Mouse (Mus musculus) stomach, postnatal 0 days (tissue): Measurements from ENCODE around the gene Sf3b1. TPM values are rescaled to one million over a fixed set of nuclear protein-coding genes. Genes with fewer than 3 reads are reported as not detected.

Experiments
- ATAC-seq: fragments of 200-750 bp; cut with Nextera tagmentation; 2 replicates; pipeline ENCODE4 v1.8.0; 2017; ENCODE audit not compliant: low FRiP score, low TSS enrichment
- DNase-seq: peaks from one replicate; pipeline ENCODE4 v3.0.0-alpha.2; 2016; ENCODE audit warnings: low spot score
- H3K27ac ChIP-seq: fragments of 300-500 bp; sonication (generic); replicated peaks from 2 replicates; pipeline ENCODE4 v1.5.1; 2014; ENCODE audit warnings: mild to moderate bottlenecking, control low read depth
- H3K27me3 ChIP-seq: fragments of 300-500 bp; sonication (generic); 2 replicates; pipeline ENCODE4 v1.6.1; 2014; ENCODE audit warnings: low read length; ENCODE audit not compliant: control insufficient read depth, insufficient read depth
- H3K36me3 ChIP-seq: fragments of 300-500 bp; sonication (generic); 2 replicates; pipeline ENCODE4 v1.6.1; 2014; ENCODE audit warnings: low read length, mixed read lengths; ENCODE audit not compliant: control insufficient read depth, insufficient read depth
- H3K4me1 ChIP-seq: fragments of 300-500 bp; sonication (generic); replicated peaks from 2 replicates; pipeline ENCODE4 v1.6.1; 2014; ENCODE audit warnings: antibody characterized with exemption; ENCODE audit not compliant: control insufficient read depth, insufficient read depth
- H3K4me2 ChIP-seq: fragments of 300-500 bp; sonication (generic); replicated peaks from 2 replicates; pipeline ENCODE4 v1.6.1; 2014; ENCODE audit warnings: low read depth, mild to moderate bottlenecking, control low read depth, moderate library complexity
- H3K4me3 ChIP-seq: fragments of 300-500 bp; sonication (generic); 2 replicates; pipeline ENCODE4 v1.5.1; 2014; ENCODE audit warnings: low read depth, low read length, control low read depth
- H3K9ac ChIP-seq: fragments of 300-500 bp; sonication (generic); 2 replicates; pipeline ENCODE4 v1.6.1; 2014; ENCODE audit warnings: mild to moderate bottlenecking, low read length, control low read depth, mixed read lengths
- H3K9me3 ChIP-seq: fragments of 300-500 bp; sonication (generic); 2 replicates; pipeline ENCODE4 v1.6.1; 2016; ENCODE audit warnings: low read length; ENCODE audit not compliant: control insufficient read depth
- CTCF ChIP-seq: IDR thresholded peaks from 2 replicates; pipeline ENCODE4 v1.5.1; 2016; ENCODE audit warnings: antibody characterized with exemption, low read depth, mild to moderate bottlenecking, moderate library complexity
- EP300 ChIP-seq: optimal IDR thresholded peaks from 2 replicates; pipeline ENCODE3; 2016; ENCODE audit warnings: antibody characterized with exemption
- WGBS: fragments of 180-500 bp; shearing (Covaris S2); extraction: QIAGEN DNeasy Blood & Tissue Kit; methylation state at CpG from one replicate; pipeline ENCODE4 v1.1.7; 2014; 5-methylcytosine and 5-hydroxymethylcytosine counted together
- polyA plus RNA-seq: library from polyadenylated mRNA; unstranded; fragments of >200 nt; fragmentation: Nextera tagmentation; extraction: Ambion mirVana; gene quantifications from 2 replicates; pipeline ENCODE4 v1.2.1, GENCODE M21; 2015

The Sf3b1 gene
- polyA plus RNA-seq, 1 experiment from 2014 or later = 153 TPM

DNA sequence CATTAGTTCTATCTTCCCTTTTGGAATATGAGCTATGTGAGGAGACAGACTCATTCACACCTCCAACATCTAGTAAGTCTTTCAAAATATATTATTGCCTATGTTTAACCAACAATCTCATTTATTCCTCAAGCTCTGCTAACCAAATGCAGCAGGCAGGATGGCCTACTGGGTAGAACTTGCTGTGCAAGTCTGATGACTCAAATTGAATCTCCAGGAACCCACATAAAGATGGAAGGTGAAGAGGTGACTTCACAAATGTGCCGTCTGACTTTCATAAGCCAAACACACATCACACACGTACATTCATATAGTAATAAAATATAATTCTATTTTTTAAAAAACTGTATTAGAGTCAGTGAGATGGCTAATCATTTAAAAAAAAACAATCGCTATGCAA is 24.4 kb upstream of the Sf3b1 start:
- H3K9me3 ChIP-seq = no peaks in the 10 kb centered on the region

DNA sequence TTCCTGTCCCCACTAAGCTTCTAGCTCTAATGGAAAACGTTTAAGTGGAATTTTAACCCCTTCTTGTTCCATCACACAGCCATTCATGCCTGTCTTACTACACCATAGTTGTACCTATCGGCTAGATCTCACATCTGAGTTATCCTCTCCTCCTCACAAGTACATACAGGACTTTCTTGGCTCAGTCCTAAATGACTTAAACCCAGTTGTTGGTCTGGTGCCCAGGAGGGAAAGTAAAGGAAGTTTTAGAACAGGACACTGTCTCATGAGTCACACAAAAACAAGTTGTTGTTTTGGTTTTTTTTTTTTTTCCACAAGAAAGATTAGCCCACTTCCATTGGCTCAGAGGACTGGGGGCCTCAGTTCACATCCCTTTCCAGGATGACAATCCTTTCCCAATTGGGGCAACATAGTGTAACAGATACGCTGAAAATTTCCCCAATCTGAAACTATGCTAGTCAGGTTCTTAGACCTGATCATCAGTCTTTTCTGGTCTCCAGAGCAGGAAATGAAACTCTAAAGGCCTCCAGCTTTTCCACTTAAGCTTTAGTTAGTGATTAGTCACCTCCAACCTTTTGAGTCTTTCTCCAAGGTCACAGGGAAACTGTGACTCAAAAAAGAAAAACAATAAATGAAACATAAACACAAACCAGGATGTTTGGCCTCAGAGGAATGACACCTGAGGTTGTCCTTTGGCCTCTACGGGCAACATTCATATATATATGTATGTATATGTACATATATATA is 21.7 kb upstream of the Sf3b1 start:
- Histone ChIP-seq H3K27ac (no peak overlapping the region), H3K4me2 (no peak overlapping the region), H3K27me3 (no peaks in the 10 kb centered on the region), H3K4me1 (peaks cover 2% of the 10 kb centered on the region; the same call in 1 of the 2 replicates), H3K36me3 (no peaks in the 10 kb centered on the region), H3K4me3 (no peak overlapping the region), H3K9ac (no peak overlapping the region), H3K9me3 (no peaks in the 10 kb centered on the region)
- no peak for ATAC-seq
- WGBS = 49% methylated on average over 4 of the region's 4 CpGs
- no peak for TF ChIP-seq CTCF
- TF ChIP-seq EP300 = no peak
- no peak for DNase-seq

More for the DNA sequence above, 24.4 kb upstream of the Sf3b1 start:
- peak overlapping the region; percentile 67 for H3K4me2 ChIP-seq
- peak overlapping the region; percentile 63; the same call in 1 of the 2 replicates for H3K9ac ChIP-seq
- no peaks in the 10 kb centered on the region for H3K36me3 ChIP-seq
- peaks cover 2% of the 10 kb centered on the region; the same call in 1 of the 2 replicates for H3K4me1 ChIP-seq
- no peaks in the 10 kb centered on the region for H3K27me3 ChIP-seq
- no peak for ATAC-seq
- peak overlapping the region; percentile 83 for H3K27ac ChIP-seq
- WGBS = 62% methylated on average over 3 of the region's 3 CpGs
- no peak for DNase-seq
- TF ChIP-seq EP300 = no peak
- no peak for TF ChIP-seq CTCF
- H3K4me3 ChIP-seq = no peak overlapping the region

DNA sequence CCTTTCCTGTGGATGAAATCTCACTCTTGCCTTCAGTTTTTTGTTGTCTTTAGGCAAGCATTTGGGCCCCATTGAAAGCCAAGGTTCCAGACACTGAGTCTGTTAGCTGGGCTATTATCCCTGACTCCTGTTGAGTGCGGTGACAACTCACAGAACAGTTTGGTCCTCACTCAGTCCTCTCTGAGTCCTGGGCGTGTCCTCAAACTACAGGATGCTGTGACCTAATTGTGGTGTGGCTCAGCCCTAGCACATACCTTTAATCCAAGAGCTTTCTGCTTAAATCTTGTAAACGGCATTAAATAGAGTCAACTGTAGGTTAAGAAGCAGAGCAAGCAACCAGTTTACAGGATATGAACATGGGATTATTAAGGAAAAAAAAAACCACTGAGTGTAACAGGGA is 15.9 kb upstream of the Sf3b1 start:
- no peak for DNase-seq
- Histone ChIP-seq H3K36me3 (no peaks in the 10 kb centered on the region), H3K9ac (no peak overlapping the region), H3K27me3 (no peaks in the 10 kb centered on the region), H3K4me3 (no peak overlapping the region), H3K4me1 (no peaks in the 10 kb centered on the region), H3K27ac (no peak overlapping the region), H3K4me2 (no peak overlapping the region), H3K9me3 (no peaks in the 10 kb centered on the region)
- ATAC-seq = no peak
- 71% methylated on average over 3 of the region's 3 CpGs for WGBS
- TF ChIP-seq EP300 = no peak
- no peak for TF ChIP-seq CTCF

DNA sequence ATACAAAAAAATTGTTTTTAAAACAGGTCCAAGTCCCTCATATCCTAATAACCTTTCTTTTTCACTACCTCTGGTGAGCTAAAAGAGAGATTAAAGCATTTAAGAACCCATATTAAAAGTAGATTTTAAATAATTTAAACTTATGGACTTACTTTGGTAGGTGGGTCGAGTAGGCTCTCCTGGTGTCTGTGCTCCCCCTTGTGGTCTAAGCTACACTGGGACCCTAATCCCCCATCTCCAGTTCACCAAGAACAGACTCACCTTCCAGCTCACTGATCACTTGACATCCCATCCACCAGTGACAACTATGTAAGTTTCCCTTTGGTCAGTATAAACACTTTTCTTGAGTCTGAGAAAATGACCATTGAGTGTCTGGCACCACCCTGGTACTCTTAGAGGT is 15.0 kb upstream of the Sf3b1 start:
- H3K4me2 ChIP-seq = no peak overlapping the region
- 73% methylated on average over 1 of the region's 1 CpGs for WGBS
- no peak for DNase-seq
- H3K9me3 ChIP-seq = no peaks in the 10 kb centered on the region
- no peaks in the 10 kb centered on the region for H3K4me1 ChIP-seq
- no peak overlapping the region for H3K4me3 ChIP-seq
- H3K27ac ChIP-seq = no peak overlapping the region
- no peak for ATAC-seq
- no peaks in the 10 kb centered on the region for H3K27me3 ChIP-seq
- no peak overlapping the region for H3K9ac ChIP-seq
- TF ChIP-seq EP300 = no peak
- TF ChIP-seq CTCF = 0 out of 2 replicates have a peak, but pooled peaks have one; percentile 20
- no peaks in the 10 kb centered on the region for H3K36me3 ChIP-seq

DNA sequence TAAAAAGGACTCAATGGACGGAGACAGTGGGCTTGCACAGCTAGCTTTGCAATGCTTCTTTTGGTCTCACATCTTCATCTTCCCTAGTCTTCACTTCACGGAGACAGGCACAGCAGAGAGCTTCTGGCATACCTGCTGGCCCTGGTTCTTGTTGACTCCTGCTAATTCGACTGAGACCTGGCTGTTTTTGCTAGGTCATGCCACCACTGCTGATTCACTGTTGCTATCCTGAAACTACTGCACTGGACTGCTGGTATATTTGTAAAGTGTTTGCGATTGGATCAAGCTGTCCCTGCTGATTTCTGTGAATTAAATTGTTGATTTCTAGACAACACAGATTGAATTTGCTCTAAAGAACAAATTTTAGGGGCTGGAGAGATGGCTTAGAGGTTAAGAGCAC is 14.4 kb upstream of the Sf3b1 start:
- ATAC-seq (no peak), DNase-seq (no peak)
- no peak for TF ChIP-seq EP300
- TF ChIP-seq CTCF = no peak

DNA sequence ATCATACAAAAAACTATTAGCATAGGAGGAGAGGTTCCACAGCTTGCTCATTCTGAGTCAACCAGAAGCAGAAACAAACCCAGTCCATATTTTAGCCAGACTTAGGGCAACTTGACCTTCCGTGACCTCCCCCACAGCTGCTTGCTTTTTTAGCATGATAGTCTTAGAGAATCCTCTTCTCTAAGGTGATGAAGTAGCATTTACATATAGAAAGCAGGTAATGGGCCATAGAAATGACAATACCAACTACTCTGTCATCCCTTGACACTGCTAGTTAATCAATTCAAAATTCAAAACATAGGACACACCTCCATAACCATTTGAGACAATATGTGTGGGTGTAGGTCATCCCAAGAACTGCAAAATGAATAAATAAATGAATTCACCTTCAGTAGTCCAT is 12.7 kb upstream of the Sf3b1 start:
- TF ChIP-seq EP300 (no peak), CTCF (no peak)
- Histone ChIP-seq H3K9ac (no peak overlapping the region), H3K4me3 (no peak overlapping the region), H3K9me3 (no peaks in the 10 kb centered on the region), H3K4me1 (no peaks in the 10 kb centered on the region), H3K36me3 (no peaks in the 10 kb centered on the region), H3K27me3 (no peaks in the 10 kb centered on the region), H3K27ac (no peak overlapping the region), H3K4me2 (no peak overlapping the region)
- ATAC-seq (no peak), DNase-seq (no peak)
- WGBS = 79% methylated on average over 1 of the region's 1 CpGs

More for the DNA sequence above, 14.4 kb upstream of the Sf3b1 start:
- no peaks in the 10 kb centered on the region for H3K4me1 ChIP-seq
- 88% methylated on average over 4 of the region's 4 CpGs for WGBS
- no peaks in the 10 kb centered on the region for H3K9me3 ChIP-seq
- no peak overlapping the region for H3K9ac ChIP-seq
- no peak overlapping the region for H3K27ac ChIP-seq
- no peak overlapping the region for H3K4me3 ChIP-seq
- no peaks in the 10 kb centered on the region for H3K36me3 ChIP-seq
- no peak overlapping the region for H3K4me2 ChIP-seq
- no peaks in the 10 kb centered on the region for H3K27me3 ChIP-seq
